Mouse (Mus musculus) kidney, postnatal 36 days (tissue): ENCODE data around the gene Ppp1r3a.
"Not testable (repeated sequence)": the region's sequence is repeated elsewhere in the genome, so short reads cannot be mapped to it uniquely, and the experiment has no call there.

ENCODE experiments used
- DNase-seq, 2 experiments: peaks; one replicate each; pipeline ENCODE4 v3.0.0; 2021 to 2022; ENCODE audit warnings: mixed read lengths in 2 of 2

The Ppp1r3a gene

DNA sequence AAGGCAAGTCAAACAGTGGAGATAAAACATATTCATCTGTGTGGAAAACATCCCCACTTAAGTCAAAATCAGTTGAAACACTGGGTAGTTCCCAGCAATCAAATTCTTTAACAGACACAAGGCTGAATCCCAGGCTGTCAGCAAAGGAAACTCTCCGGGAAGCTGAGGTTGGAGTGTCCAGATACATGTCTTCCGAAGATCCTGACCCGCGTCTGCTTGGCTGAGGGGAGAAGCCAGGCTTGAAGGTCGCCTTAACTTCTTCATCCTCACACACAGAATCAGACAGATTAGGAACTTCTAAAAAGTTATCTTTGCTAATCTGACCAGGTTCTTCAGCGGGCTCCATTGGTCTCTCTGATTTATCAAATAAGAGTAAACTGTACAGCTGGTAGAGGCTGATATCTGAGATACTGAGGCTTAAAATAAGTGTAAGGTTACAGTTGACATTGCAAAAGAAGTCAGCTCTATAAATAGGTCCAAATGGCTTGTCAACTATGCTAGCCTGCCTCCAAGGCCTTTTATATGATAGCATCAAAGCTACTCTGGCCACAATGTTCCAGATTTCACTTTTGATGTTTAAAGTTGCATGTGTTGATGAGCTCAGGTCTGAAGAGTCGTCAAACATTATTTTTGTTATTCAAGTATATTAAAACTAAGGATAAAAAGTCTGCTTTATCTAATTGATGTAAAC is at the start of gene Ppp1r3a:
Gene Ppp1r3a, minus strand, starts transcription at position 374 of the 691 bp plus-strand sequence.
- DNase-seq, result no peak

DNA sequence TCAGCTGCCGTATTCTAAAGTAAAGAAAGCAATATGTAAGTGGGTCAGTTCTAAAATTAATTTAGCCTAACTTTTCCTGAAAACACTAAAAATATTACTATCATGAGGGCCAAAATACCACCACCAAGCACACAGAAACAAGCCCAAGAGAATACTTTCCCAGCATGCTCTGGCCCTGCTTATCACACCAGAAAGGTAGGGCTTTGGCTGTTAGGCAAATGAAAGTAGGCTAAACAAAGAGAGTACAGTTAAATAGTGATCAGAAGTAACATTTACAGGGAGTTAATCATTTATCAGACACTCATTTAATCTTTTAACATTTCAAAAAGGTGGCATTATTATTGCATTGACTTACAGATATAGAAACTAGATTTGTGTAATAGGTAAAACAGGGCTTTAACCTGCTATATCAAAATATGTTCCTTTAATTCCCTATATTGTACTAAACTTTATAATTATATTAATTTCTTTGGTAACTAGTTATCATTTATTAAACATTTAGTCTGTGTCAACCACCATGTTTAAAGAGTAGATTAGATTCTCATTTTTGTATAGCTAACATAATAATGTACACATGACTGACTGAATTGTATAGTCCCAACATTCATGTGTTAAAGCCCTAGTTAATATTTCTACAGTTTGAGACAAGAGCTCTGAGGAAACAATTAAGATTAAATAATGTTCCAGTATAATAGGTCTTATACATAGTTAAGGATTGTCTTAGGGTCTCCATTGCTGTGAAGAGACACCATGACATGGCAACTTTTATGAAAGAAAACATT is 32.3 kb upstream of the Ppp1r3a start:
- DNase-seq, result no peak

DNA sequence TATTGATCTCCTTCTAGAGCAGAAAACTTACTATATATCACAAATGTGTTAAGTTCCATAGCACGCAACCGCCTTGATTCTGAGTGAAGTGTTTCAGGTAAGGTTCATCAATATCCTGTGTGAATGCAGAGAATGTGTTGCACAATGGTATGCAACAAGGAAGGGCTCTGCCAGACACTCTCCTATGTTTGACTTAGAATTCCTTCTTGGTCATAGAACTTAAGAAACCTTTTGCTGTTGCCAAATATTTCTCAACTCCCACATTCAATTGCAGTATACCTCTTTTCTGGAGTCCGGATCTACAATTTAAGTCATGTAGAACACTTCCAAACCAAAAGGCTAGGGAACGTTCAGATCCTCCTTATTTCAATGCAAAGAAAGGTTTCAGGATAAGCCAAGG is 22.8 kb upstream of the Ppp1r3a start:
- DNase-seq, result no peak

DNA sequence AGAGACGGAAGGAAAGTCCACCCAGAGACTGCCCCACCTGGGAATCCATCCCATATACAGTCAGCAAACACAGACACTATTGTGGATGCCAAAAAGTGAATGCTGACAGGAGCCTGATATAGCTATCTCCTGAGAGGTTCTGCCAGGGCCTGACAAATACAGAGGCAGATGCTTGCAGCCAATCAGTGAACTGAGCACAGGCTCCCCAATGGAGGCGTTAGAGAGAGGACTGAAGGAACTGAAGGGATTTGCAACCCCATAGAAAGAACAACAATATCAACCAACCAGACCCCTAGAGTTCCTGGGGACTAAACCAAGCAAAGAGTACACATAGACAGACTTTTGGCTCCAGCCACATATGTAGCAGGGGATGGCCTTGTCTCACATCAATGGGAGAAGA is 16.6 kb upstream of the Ppp1r3a start:
- no peak for DNase-seq

DNA sequence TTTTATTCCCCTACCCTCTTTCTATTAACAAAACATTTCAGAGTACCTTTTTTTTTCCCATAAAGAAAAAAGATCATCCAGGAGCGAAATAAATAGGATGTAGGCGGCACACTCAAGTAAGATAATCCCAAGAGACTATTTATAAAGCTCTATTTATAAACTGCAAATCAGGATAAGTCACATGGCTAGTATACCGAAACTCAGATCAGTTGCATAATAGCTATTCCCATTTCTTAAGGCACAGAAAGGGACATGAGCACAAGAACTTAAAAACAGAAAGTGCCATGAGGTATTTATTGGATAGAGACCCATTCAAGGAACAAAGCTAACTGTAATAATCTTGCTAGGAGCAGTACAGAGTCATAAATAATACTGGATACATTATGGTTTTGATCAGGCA is 2.4 kb upstream of the Ppp1r3a start:
- no peak for DNase-seq

DNA sequence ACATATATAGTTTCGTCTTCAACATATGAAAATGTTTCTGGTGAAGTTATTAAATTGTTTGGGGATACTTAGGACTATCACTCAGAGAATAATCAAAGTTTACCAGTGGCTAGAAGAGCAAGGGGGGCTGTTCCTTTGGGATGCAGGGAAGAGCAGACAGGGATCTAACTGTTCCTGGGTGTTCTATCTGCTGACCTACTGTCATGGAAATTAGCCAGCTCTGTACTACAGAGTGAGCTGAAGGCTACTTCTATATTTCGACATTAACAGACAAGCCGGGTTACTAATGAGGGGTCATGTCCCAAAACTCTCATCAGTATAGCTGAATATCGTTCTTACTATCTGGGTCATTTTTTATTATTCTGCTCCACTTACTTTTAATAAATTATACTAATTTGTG is 1.6 kb downstream of the Ppp1r3a start:
- DNase-seq, result no peak

DNA sequence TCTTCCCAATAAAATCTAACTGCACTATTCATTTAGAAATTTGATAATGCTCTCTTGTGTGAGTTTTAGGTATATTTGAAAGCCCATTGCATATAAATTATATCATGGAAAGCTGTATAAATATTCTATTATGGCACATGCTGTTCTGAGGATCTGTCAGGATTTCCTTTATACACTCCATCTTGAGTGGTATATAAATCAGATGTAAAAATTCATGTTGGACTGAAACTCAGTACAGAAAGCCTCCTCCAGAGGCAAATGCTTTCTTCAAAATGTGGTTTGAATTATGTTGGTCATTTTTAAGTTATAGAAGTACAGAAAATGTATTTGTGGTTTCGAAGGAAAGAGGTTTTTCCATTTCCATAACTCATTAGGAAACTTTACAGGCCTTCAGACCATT is 2.9 kb downstream of the Ppp1r3a start:
- DNase-seq, result no peak

DNA sequence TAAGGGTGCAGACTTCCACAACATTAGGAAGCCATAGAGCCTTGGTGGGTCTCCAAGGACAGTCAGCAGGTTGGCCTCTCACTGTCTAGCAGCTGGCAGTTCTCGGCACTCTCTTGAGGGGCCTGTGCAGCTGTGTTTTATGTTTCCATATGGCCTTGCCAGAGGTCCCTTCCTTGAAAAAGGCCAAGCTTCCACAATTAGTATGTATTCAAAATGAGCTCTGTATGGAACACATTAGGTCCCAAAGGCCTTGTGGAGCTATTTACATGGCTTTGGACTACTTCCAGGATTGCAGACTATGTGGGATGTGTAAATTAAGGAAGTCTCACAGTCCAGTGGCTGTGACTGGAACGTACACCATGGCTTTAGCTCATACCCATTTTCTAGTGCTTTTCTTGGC is 8.1 kb downstream of the Ppp1r3a start:
- no peak for DNase-seq

DNA sequence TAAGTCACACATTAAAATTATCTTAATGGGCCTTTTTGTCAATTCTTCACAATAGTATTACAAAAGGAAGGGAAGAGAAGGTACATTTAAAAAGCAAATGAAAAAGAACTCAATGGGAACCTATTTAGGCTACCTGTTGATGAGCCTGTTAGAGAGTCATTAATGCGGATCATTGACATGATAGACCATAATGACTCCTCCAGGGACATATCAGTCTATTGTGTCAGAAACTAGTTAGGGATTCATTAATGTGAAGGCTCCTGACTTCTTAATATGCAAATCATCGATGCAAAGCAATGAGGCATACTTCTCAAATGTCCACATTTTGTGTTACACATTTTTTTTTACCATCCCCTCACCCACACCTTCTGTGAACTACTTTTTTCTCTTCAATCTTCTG is 19.1 kb downstream of the Ppp1r3a start:
- no peak for DNase-seq

DNA sequence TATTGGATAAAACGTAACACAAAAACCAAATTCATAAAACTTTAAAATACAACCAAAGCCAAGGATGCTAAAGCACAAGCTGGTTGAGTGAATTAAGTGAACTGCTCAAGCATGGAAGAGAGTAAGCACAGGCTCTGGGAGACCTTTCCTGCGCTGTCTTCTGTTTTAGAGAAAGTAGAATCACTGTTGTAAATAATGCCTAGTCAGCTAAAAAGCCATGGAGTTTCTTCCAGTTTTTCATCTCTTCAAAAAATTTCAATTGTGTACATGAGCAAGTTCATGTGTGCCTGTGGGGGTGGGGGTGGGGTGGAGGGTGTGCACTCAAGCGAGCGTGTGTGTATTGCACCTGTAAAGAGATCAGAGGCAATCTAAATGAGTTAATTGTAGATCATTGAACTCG is 24.1 kb downstream of the Ppp1r3a start:
- no peak for DNase-seq

DNA sequence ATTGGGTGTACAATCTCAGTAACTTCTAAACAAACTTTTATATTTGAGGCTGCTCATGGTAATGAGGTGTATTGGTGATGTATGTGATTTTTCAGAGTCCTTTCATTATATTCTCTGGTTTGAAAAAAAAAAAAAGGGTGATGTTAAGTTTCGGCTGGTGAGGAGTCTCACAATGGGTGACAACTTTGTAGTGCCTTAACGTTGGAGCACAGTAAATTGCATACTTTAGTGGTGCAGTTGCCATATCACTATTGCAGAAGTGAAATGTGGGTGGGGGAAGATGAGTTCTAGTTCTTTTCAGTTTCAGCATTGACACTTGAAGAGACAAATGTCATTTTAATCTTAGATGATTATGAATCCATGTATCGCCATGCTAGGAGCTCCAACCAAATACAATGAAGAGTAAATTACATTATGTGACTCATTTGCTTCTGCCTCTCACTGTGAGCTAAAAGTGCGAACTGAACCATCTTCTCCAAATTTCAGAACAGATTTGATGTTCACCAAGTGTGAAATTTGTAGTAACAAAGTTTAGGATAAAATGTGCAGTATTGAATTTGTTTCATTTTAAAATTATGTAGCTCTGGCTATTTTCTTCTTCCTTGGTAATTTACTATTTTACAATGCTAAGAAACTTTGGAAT is 34.2 kb downstream of the Ppp1r3a start:
- no peak for DNase-seq

DNA sequence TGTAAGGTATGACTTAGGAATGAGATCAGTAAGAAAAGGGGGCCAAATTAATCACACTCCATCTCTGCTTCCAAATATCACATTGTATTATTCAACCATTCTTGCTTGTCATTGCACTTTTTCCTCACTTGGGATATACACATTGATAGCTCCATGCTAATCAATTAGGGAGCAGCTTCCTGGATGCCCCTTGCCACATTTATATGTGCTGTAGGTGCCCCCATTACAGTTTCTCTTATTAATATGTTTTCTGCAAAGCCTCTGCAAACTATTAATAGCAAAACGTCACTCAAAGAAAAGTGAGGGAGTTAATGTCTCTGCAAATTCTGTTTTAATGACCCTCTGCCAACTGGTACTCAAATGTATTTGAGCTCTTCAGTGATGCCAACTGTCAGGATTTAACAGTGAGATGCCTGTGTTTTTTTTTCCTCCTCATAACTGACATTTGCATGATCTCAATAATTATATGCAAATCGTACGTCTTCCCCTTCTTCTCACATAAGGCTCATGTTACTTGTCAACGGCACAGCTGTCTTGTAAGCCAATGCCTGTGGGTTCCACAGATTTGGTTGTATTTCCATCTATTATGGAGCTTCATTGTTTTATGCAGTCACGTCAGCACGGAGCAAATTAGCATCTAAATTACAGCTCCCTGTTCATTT is 34.8 kb downstream of the Ppp1r3a start:
- no peak for DNase-seq

DNA sequence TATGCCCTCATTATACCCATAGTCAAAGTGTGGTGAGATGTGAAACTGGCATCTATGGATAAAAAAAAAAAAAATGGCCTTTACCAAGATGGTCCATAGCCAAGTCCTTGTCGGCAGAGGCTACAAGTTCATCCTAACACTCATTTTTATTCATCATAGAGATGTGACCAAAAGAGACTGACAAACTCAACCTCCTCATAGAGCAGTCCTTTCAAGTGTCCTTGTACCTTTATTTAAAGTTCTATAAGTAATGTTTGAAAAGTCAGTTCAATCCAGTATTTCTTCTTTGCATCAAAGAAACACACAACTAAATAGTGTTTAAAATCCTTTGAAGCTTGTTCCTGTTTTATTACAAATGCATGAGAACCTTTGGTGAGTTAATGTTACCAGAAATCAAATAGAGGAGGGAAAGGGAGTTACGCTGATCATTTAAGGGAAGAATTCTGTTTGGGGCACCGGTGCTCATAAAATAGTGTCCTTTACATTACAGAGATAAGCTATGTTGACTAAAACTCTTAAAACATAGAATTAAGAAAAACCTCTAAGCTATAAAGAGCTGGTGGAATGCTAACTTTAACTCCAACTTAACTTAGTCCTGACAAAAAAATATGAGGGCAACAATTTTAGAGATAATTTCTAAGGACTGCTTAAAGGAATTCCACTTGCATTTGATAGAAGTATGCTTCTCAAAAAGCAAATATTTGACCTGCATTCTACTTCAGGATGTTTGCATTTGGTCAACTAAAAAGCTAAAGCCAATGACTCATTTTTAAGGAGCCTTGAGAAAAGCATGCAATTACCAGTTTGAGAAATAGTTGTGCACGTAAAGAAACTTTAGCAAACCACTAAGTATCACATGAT is 39.7 kb downstream of the Ppp1r3a start:
- DNase-seq, result no peak

DNA sequence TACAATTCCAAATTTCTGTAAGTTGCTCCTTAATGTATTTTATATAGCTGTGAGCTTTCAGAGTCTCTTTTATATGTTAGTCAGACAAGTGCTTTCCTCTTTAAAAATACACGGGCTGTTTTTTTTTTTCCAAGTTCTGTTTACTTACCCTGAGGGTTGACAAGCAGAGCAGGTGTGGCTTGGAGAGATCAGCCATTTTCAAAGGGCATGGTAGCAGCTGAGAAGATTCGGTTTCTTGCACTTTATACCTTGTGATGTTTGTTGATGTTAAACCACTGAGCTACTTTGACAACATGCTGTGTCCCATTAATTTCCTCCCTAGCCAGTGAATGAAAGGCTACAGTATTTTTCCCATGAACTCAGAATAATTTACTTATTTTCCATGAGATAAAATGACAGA is 42.9 kb downstream of the Ppp1r3a start:
- no peak for DNase-seq

DNA sequence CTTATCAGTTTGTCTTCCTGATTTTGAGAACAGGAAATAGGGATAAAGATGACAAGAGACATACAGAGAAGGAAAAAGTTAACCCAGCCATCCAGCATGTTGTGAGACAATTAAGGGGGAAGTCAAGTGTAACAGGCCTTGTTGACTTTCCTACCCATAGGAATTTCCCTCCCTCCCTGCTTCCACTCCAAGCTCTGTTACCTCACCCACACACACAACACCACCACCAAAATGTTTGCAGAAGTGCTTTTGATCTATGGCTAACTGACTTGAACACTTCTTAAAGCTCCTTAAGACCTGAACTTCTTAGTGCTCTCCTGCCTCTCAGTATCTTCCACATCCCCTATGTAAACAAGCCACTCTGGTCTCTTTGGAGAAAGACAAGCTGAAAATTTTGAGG is 55.0 kb downstream of the Ppp1r3a start:
- DNase-seq, result no peak

DNA sequence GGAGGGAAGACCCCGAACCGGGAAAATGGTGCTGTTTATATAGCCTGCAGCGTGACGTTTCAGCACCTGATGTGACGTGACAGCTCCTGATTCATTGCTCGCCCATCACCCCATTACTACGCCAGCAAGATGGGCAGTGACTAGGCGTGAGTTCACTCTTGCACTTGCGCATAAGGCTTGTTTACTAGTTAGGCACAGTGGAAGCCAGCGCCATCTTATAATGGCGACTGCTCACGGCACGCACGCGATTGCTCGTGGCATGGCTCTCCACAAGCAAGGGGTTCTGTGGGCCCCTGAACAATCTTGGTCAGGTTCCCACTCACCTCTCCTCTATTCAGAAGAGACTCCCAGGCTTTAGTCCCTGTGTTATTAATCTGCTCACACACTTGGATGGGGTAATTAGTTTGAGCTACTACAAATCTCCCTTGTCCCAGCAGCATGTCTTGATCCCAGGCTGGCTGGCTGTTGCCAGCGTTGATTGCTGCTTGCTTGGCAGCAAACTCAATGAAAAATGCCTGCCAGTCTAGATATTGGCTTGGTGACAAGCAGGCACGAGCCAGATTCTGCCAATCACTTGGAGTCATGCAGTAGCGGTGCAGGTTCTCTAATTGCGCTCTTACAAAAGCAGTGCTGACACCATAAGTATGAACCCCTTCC is 75.7 kb downstream of the Ppp1r3a start:
- DNase-seq, result not testable (repeated sequence)

DNA sequence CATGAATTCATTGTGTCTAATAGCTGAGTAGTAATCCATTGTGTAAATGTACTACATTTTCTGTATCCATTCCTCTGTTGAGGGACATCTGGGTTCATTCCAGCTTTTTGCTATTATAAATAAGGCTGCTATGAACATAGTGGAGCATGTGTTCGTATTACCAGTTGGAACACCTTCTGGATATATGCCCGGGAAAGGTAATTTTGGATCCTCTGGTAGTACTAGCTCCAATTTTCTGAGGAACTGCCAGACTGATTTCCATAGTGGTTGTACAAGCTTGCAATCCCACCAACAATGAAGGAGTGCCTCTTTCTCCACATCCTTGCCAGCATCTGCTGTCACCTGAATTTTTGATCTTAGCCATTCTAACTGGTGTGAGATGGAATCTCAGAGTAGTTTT is 86.1 kb downstream of the Ppp1r3a start:
- not testable (repeated sequence) for DNase-seq

DNA sequence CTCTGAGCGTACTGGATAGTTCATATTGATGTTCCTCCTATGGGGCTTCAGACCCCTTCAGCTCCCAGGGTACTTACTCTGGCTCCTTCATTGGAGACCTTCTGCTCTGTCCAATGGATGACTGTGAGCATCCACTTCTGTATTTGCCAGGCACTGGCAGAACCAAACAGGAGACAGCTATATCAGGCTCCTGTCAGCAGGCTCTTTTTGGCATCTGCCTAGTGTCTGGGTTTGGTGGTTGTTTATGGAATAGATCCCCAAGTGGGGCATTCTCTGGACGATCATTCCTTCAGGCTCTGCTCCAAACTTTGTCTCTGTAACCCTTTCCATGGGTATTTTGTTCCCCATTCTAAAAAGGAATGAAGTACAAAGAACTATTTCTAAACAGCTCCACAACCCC is 87.4 kb downstream of the Ppp1r3a start:
- not testable (repeated sequence) for DNase-seq
